Mouse (Mus musculus): ENCODE results near the gene Gm21936.
"Not testable (repeated sequence)": the region's sequence is repeated elsewhere in the genome, so short reads cannot be mapped to it uniquely, and the experiment has no call there.

The Gm21936 gene

GRCm38 (mm10) chr12:87795212-87795611 is at the start of gene Gm21936:
TSS of gene Gm21936 (plus strand) at chr12:87795512.
- CTCF ChIA-PET, POLR2A ChIA-PET: not testable (repeated sequence)

GRCm38 (mm10) chr12:87775655-87776054 is 19.7 kb upstream of the Gm21936 start, which contains the start of gene Gm21319:
TSS of gene Gm21319 (minus strand) at chr12:87775755.
- POLR2A ChIA-PET, CTCF ChIA-PET: not testable (repeated sequence)

GRCm38 (mm10) chr12:87797971-87798370 is 2.7 kb downstream of the Gm21936 start:
- POLR2A ChIA-PET, CTCF ChIA-PET: not testable (repeated sequence)

- CTCF ChIA-PET, POLR2A ChIA-PET: not testable (repeated sequence)
Measured at GRCm38 (mm10) chr12:87816277-87816676, 21.0 kb downstream of the Gm21936 start, which contains the start of gene BB287469. TSS of gene BB287469 (plus strand) at chr12:87816577.

GRCm38 (mm10) chr12:87842239-87842638 is 46.9 kb downstream of the Gm21936 start, which contains the start of gene Gm2001:
TSS of gene Gm2001 (minus strand) at chr12:87842339.
- CTCF ChIA-PET, POLR2A ChIA-PET: not testable (repeated sequence)

All from embryonic stem cell, embryonic (primary cell).